Mouse (Mus musculus) limb, embryonic 14.5 days (tissue): ENCODE results near the gene Trmu. TPM values are rescaled to one million over a fixed set of nuclear protein-coding genes. Genes with fewer than 3 reads are reported as not detected.

Experiments
- ATAC-seq: fragments of 200-750 bp; cut with Nextera tagmentation; 2 replicates; pipeline ENCODE4 v1.8.0; 2017; ENCODE audit warnings: low read depth, moderate number of reproducible peaks, moderate TSS enrichment; ENCODE audit not compliant: low FRiP score
- DNase-seq: peaks from one replicate; pipeline ENCODE4 v3.0.0-alpha.2; 2015; ENCODE audit warnings: low spot score
- H3K27ac ChIP-seq: fragments of 300-500 bp; sonication (generic); replicated peaks from 2 replicates; pipeline ENCODE4 v1.5.1; 2014; ENCODE audit warnings: low read depth, mild to moderate bottlenecking, low read length, moderate library complexity, mixed read lengths
- H3K27me3 ChIP-seq: fragments of 300-500 bp; sonication (generic); 2 replicates; pipeline ENCODE4 v1.6.1; 2014; ENCODE audit warnings: low read length, mixed read lengths; ENCODE audit not compliant: control insufficient read depth, insufficient read depth
- H3K36me3 ChIP-seq: fragments of 300-500 bp; sonication (generic); 2 replicates; pipeline ENCODE4 v1.6.1; 2014; ENCODE audit warnings: mild to moderate bottlenecking, low read length, moderate library complexity, mixed read lengths; ENCODE audit not compliant: control insufficient read depth, insufficient read depth
- H3K4me1 ChIP-seq: fragments of 300-500 bp; sonication (generic); 2 replicates; pipeline ENCODE4 v1.6.1; 2014; ENCODE audit warnings: antibody characterized with exemption, low read length, mixed read lengths; ENCODE audit not compliant: control insufficient read depth, insufficient read depth
- H3K4me2 ChIP-seq: fragments of 300-500 bp; sonication (generic); replicated peaks from 2 replicates; pipeline ENCODE4 v1.6.1; 2014; ENCODE audit warnings: low read depth, mild to moderate bottlenecking, low read length, moderate library complexity; ENCODE audit not compliant: severe bottlenecking
- H3K4me3 ChIP-seq: fragments of 300-500 bp; sonication (generic); replicated peaks from 2 replicates; pipeline ENCODE4 v1.5.1; 2014; ENCODE audit warnings: low read length
- H3K9ac ChIP-seq: fragments of 300-500 bp; sonication (generic); 2 replicates; pipeline ENCODE4 v1.6.1; 2014; ENCODE audit warnings: mild to moderate bottlenecking, low read depth, low read length, moderate library complexity; ENCODE audit not compliant: severe bottlenecking
- H3K9me3 ChIP-seq: fragments of 300-500 bp; sonication (generic); 2 replicates; pipeline ENCODE4 v1.6.1; 2016; ENCODE audit warnings: low read length; ENCODE audit not compliant: control insufficient read depth
- POLR2A ChIP-seq: fragments of 200-500 bp; IDR thresholded peaks from 2 replicates; pipeline ENCODE4 v1.8.0; 2012; ENCODE audit warnings: inconsistent platforms, mild to moderate bottlenecking, moderate library complexity, borderline replicate concordance; ENCODE audit not compliant: insufficient read depth, insufficient read length; ENCODE audit errors: extremely low read depth
- WGBS: fragments of 180-500 bp; shearing (Covaris S2); extraction: QIAGEN DNeasy Blood & Tissue Kit; methylation state at CpG from one replicate; pipeline ENCODE4 v1.1.7; 2014; 5-methylcytosine and 5-hydroxymethylcytosine counted together
- polyA plus RNA-seq, 2 experiments: library from polyadenylated mRNA; depleted of rRNA in 1 of 2; stranded (reverse) in 1 of 2; unstranded in 1 of 2; fragments of >200 nt; fragmentation: Nextera tagmentation in 1 of 2; extraction: Ambion mirVana in 1 of 2; gene quantifications; 2 replicates each; pipeline versions ENCODE4 v1.2.1 to v1.2.3; 2012 to 2014

Trmu gene
- polyA plus RNA-seq, 2 experiments, result 37.6 to 68.8 TPM

- Histone ChIP-seq H3K9ac (no peak overlapping the region), H3K36me3 (peaks cover 88% of the 10 kb centered on the region), H3K4me2 (no peak overlapping the region), H3K27me3 (no peaks in the 10 kb centered on the region), H3K4me1 (no peaks in the 10 kb centered on the region), H3K27ac (no peak overlapping the region), H3K9me3 (no peaks in the 10 kb centered on the region), H3K4me3 (no peak overlapping the region)
- ATAC-seq (no peak), DNase-seq (no peak)
- no peak for TF ChIP-seq POLR2A
- WGBS, result 89% methylated on average over 7 of the region's 7 CpGs
Measured at GRCm38 (mm10) chr15:85893871-85894270, 14.8 kb downstream of the Trmu start.

GRCm38 (mm10) chr15:85896284-85896683, 17.2 kb downstream of the Trmu start:
- Histone ChIP-seq H3K4me2 (no peak overlapping the region), H3K4me1 (no peaks in the 10 kb centered on the region), H3K27ac (no peak overlapping the region), H3K9me3 (no peaks in the 10 kb centered on the region), H3K4me3 (no peak overlapping the region), H3K27me3 (no peaks in the 10 kb centered on the region), H3K9ac (no peak overlapping the region), H3K36me3 (peaks cover 75% of the 10 kb centered on the region)
- ATAC-seq (no peak; the same call in 1 of the 2 replicates), DNase-seq (peak; percentile 69)
- TF ChIP-seq POLR2A, result no peak
- WGBS, result 21% methylated on average over 8 of the region's 8 CpGs

- Histone ChIP-seq H3K4me2 (no peak overlapping the region), H3K4me1 (no peaks in the 10 kb centered on the region), H3K4me3 (no peak overlapping the region), H3K27me3 (no peaks in the 10 kb centered on the region), H3K9me3 (no peaks in the 10 kb centered on the region), H3K9ac (no peak overlapping the region), H3K27ac (no peak overlapping the region), H3K36me3 (peaks cover 69% of the 10 kb centered on the region)
- ATAC-seq (no peak), DNase-seq (no peak)
- 82% methylated on average over 10 of the region's 10 CpGs for WGBS
- no peak for TF ChIP-seq POLR2A
Measured at GRCm38 (mm10) chr15:85897113-85897512, 18.0 kb downstream of the Trmu start.

GRCm38 (mm10) chr15:85899396-85899795, 20.3 kb downstream of the Trmu start:
- WGBS, result 74% methylated on average over 6 of the region's 6 CpGs
- ATAC-seq (no peak), DNase-seq (no peak)
- Histone ChIP-seq H3K9me3 (no peaks in the 10 kb centered on the region), H3K4me3 (no peak overlapping the region), H3K4me2 (no peak overlapping the region), H3K4me1 (no peaks in the 10 kb centered on the region), H3K9ac (no peak overlapping the region), H3K27ac (no peak overlapping the region), H3K27me3 (no peaks in the 10 kb centered on the region), H3K36me3 (peaks cover 46% of the 10 kb centered on the region)
- no peak for TF ChIP-seq POLR2A

GRCm38 (mm10) chr15:85900318-85900717, 21.2 kb downstream of the Trmu start:
- Histone ChIP-seq H3K9me3 (no peaks in the 10 kb centered on the region), H3K4me3 (no peak overlapping the region), H3K27ac (no peak overlapping the region), H3K4me2 (no peak overlapping the region), H3K36me3 (peaks cover 38% of the 10 kb centered on the region), H3K9ac (no peak overlapping the region), H3K27me3 (no peaks in the 10 kb centered on the region), H3K4me1 (no peaks in the 10 kb centered on the region)
- no peak for TF ChIP-seq POLR2A
- 80% methylated on average over 8 of the region's 8 CpGs for WGBS
- DNase-seq (no peak), ATAC-seq (no peak)

GRCm38 (mm10) chr15:85900801-85901200, 21.7 kb downstream of the Trmu start:
- Histone ChIP-seq H3K4me3 (no peak overlapping the region), H3K27ac (no peak overlapping the region), H3K27me3 (no peaks in the 10 kb centered on the region), H3K4me2 (no peak overlapping the region), H3K36me3 (peaks cover 38% of the 10 kb centered on the region), H3K9me3 (no peaks in the 10 kb centered on the region), H3K4me1 (no peaks in the 10 kb centered on the region), H3K9ac (no peak overlapping the region)
- DNase-seq, result no peak
- WGBS, result 83% methylated on average over 12 of the region's 12 CpGs
- no peak for TF ChIP-seq POLR2A
- ATAC-seq, result no peak
